Mouse (Mus musculus): ENCODE measurements at regions not wholly inside any gene's neighbourhood (a gene's known extent, or its start where the extent isn't known, plus 50 kb on each side); places are given as distances from the start of the nearest gene placed in this dataset.

DNA sequence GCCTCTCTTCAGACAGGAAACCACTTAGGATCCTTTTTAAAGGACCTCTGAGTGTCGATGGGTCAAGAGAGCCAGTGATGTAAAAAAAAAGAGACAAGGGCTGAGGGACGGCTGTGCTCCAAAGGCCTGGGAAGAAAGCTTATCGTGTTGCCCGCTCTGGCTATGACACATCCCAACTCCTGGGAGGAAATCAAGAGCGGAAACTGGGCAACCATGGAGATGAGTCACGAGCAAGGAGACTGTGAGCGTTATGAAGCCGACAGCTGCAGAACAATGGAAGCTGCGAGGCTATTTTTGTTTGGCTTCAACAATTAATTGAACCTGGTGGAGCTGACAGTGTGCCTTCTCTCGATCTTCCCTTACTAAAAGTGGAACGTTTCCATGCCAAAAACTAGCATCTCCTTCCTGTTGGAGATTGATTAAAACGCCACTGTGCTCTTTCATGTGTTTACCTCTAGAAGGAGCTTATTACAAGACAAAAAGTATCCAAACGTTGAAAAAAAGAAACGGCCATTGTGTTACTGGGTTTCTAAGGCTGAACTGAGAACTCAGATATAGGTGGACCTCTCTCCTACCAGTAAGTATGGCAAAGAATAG lies 190.4 kb upstream of the Emcn start:
- no peak for TF ChIP-seq CTCF (IDR thresholded peaks at IDR 0.05; ENCODE audit: low read depth, low read length)
- no peak for TF ChIP-seq POLR2A (IDR thresholded peaks at IDR 0.05; ENCODE audit: borderline replicate concordance, low read depth, low read length)
